Mouse (Mus musculus): ENCODE measurements around the gene Fezf2. TPM values are rescaled to one million over a fixed set of nuclear protein-coding genes. Genes with fewer than 3 reads are reported as not detected.

Fezf2 gene
- polyA plus RNA-seq, 1 experiment: not detected

GRCm38 (mm10) chr14:12334925-12335324 is 13.1 kb downstream of the Fezf2 start:
- H3K4me3 ChIP-seq (replicated peaks; ENCODE audit: insufficient read depth, low read depth, low read length): no peak overlapping the region
- no peak overlapping the region for H3K27ac ChIP-seq (ENCODE audit: insufficient read depth, low read length)
- TF ChIP-seq CTCF (IDR thresholded peaks at IDR 0.05; ENCODE audit: borderline replicate concordance, insufficient read depth, low read depth, low read length) (no peak), POLR2A (IDR thresholded peaks at IDR 0.05; ENCODE audit: borderline replicate concordance, insufficient read depth, low read length) (no peak)
- no peaks in the 10 kb centered on the region for H3K4me1 ChIP-seq (ENCODE audit: control insufficient read depth, insufficient read depth, low read length)
- WGBS: 23% methylated on average over 7 of the region's 7 CpGs
- no peak for DNase-seq
- peaks cover 2% of the 10 kb centered on the region; the same call in 1 of the 2 replicates for H3K27me3 ChIP-seq (ENCODE audit: control insufficient read depth, insufficient read depth, low read length)

GRCm38 (mm10) chr14:12333622-12334021 is 14.4 kb downstream of the Fezf2 start:
- Histone ChIP-seq H3K27me3 (ENCODE audit: control insufficient read depth, insufficient read depth, low read length) (peaks cover 2% of the 10 kb centered on the region; the same call in 1 of the 2 replicates), H3K4me1 (ENCODE audit: control insufficient read depth, insufficient read depth, low read length) (no peaks in the 10 kb centered on the region), H3K4me3 (replicated peaks; ENCODE audit: insufficient read depth, low read depth, low read length) (no peak overlapping the region), H3K27ac (ENCODE audit: insufficient read depth, low read length) (no peak overlapping the region)
- no peak for DNase-seq
- WGBS: 91% methylated on average over 7 of the region's 7 CpGs
- no peak for TF ChIP-seq POLR2A (IDR thresholded peaks at IDR 0.05; ENCODE audit: borderline replicate concordance, insufficient read depth, low read length)
- no peak for TF ChIP-seq CTCF (IDR thresholded peaks at IDR 0.05; ENCODE audit: borderline replicate concordance, insufficient read depth, low read depth, low read length)

GRCm38 (mm10) chr14:12303106-12303505 is 44.9 kb downstream of the Fezf2 start:
- no peaks in the 10 kb centered on the region for H3K4me1 ChIP-seq (ENCODE audit: control insufficient read depth, insufficient read depth, low read length)
- no peak for DNase-seq
- TF ChIP-seq POLR2A (IDR thresholded peaks at IDR 0.05; ENCODE audit: borderline replicate concordance, insufficient read depth, low read length) (no peak), CTCF (IDR thresholded peaks at IDR 0.05; ENCODE audit: borderline replicate concordance, insufficient read depth, low read depth, low read length) (no peak)
- no peaks in the 10 kb centered on the region for H3K27me3 ChIP-seq (ENCODE audit: control insufficient read depth, insufficient read depth, low read length)
- WGBS: 69% methylated on average over 2 of the region's 2 CpGs
- H3K27ac ChIP-seq (ENCODE audit: insufficient read depth, low read length): no peak overlapping the region
- no peak overlapping the region for H3K4me3 ChIP-seq (replicated peaks; ENCODE audit: insufficient read depth, low read depth, low read length)

GRCm38 (mm10) chr14:12300677-12301076 is 47.3 kb downstream of the Fezf2 start:
- WGBS: 68% methylated on average over 3 of the region's 3 CpGs
- TF ChIP-seq POLR2A (IDR thresholded peaks at IDR 0.05; ENCODE audit: borderline replicate concordance, insufficient read depth, low read length) (no peak), CTCF (IDR thresholded peaks at IDR 0.05; ENCODE audit: borderline replicate concordance, insufficient read depth, low read depth, low read length) (peak; percentile 19; the same call in 1 of the 2 replicates)
- DNase-seq: peak in 1 of 2 experiments; percentile 8
- Histone ChIP-seq H3K27me3 (ENCODE audit: control insufficient read depth, insufficient read depth, low read length) (no peaks in the 10 kb centered on the region), H3K4me1 (ENCODE audit: control insufficient read depth, insufficient read depth, low read length) (peaks cover 3% of the 10 kb centered on the region), H3K27ac (ENCODE audit: insufficient read depth, low read length) (no peak overlapping the region), H3K4me3 (replicated peaks; ENCODE audit: insufficient read depth, low read depth, low read length) (no peak overlapping the region)

- no peak overlapping the region for H3K27ac ChIP-seq (ENCODE audit: insufficient read depth, low read length)
Observed at GRCm38 (mm10) chr14:12300275-12300674, 47.7 kb downstream of the Fezf2 start.

DNA sequence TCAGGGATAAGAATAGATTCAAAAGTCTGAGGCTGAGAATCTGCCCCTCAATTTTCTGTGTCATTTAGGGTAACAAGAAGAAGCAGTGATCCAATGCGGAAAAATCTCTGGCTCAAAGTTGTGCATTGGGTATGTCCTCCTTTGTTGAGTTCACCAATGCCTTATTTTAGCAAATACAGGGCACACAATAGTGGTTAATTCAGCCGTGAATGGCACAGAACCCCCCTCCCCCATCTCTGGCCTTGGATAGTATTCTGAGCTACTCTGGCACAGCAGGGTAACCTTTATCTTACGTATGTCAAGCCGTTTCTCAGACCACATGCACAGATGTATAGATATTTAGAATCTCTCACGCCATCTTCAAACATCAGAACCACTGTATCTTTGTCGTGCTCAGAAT is 48.3 kb downstream of the Fezf2 start:
- Histone ChIP-seq H3K4me3 (replicated peaks; ENCODE audit: insufficient read depth, low read depth, low read length) (no peak overlapping the region), H3K27me3 (ENCODE audit: control insufficient read depth, insufficient read depth, low read length) (no peaks in the 10 kb centered on the region), H3K4me1 (ENCODE audit: control insufficient read depth, insufficient read depth, low read length) (peaks cover 5% of the 10 kb centered on the region), H3K27ac (ENCODE audit: insufficient read depth, low read length) (no peak overlapping the region)
- no peak for TF ChIP-seq POLR2A (IDR thresholded peaks at IDR 0.05; ENCODE audit: borderline replicate concordance, insufficient read depth, low read length)
- no peak for TF ChIP-seq CTCF (IDR thresholded peaks at IDR 0.05; ENCODE audit: borderline replicate concordance, insufficient read depth, low read depth, low read length)
- no peak for DNase-seq
- WGBS: 70% methylated on average over 6 of the region's 6 CpGs

More at GRCm38 (mm10) chr14:12300275-12300674, 47.7 kb downstream of the Fezf2 start:
- no peaks in the 10 kb centered on the region for H3K27me3 ChIP-seq (ENCODE audit: control insufficient read depth, insufficient read depth, low read length)
- WGBS: 80% methylated on average over 4 of the region's 4 CpGs
- peaks cover 5% of the 10 kb centered on the region for H3K4me1 ChIP-seq (ENCODE audit: control insufficient read depth, insufficient read depth, low read length)
- no peak overlapping the region for H3K4me3 ChIP-seq (replicated peaks; ENCODE audit: insufficient read depth, low read depth, low read length)
- no peak for TF ChIP-seq POLR2A (IDR thresholded peaks at IDR 0.05; ENCODE audit: borderline replicate concordance, insufficient read depth, low read length)
- no peak for TF ChIP-seq CTCF (IDR thresholded peaks at IDR 0.05; ENCODE audit: borderline replicate concordance, insufficient read depth, low read depth, low read length)
- DNase-seq: no peak

- no peak for TF ChIP-seq POLR2A (IDR thresholded peaks at IDR 0.05; ENCODE audit: borderline replicate concordance, insufficient read depth, low read length)
- TF ChIP-seq CTCF (IDR thresholded peaks at IDR 0.05; ENCODE audit: borderline replicate concordance, insufficient read depth, low read depth, low read length): no peak
- no peak overlapping the region for H3K27ac ChIP-seq (ENCODE audit: insufficient read depth, low read length)
- no peak for DNase-seq
- H3K4me3 ChIP-seq (replicated peaks; ENCODE audit: insufficient read depth, low read depth, low read length): no peak overlapping the region
- H3K4me1 ChIP-seq (ENCODE audit: control insufficient read depth, insufficient read depth, low read length): peaks cover 5% of the 10 kb centered on the region
- no peaks in the 10 kb centered on the region for H3K27me3 ChIP-seq (ENCODE audit: control insufficient read depth, insufficient read depth, low read length)
Observed at GRCm38 (mm10) chr14:12299171-12299570, 48.8 kb downstream of the Fezf2 start.

- TF ChIP-seq POLR2A (IDR thresholded peaks at IDR 0.05; ENCODE audit: borderline replicate concordance, insufficient read depth, low read length) (no peak), CTCF (IDR thresholded peaks at IDR 0.05; ENCODE audit: borderline replicate concordance, insufficient read depth, low read depth, low read length) (no peak)
- peaks cover 5% of the 10 kb centered on the region for H3K4me1 ChIP-seq (ENCODE audit: control insufficient read depth, insufficient read depth, low read length)
- 27% methylated on average over 7 of the region's 7 CpGs for WGBS
- peak; percentile 48 to 75 for DNase-seq
- H3K4me3 ChIP-seq (replicated peaks; ENCODE audit: insufficient read depth, low read depth, low read length): no peak overlapping the region
- no peak overlapping the region for H3K27ac ChIP-seq (ENCODE audit: insufficient read depth, low read length)
- H3K27me3 ChIP-seq (ENCODE audit: control insufficient read depth, insufficient read depth, low read length): no peaks in the 10 kb centered on the region
Observed at GRCm38 (mm10) chr14:12296391-12296790, 51.6 kb downstream of the Fezf2 start.

Other genes starting within 250 kb of the Fezf2 start
- gene Gm49355, start 64.2 kb downstream of the Fezf2 start, polyA plus RNA-seq (2012; rRNA removed): 0.33 and 0.34 TPM in 2 replicates
- 25.6 and 27.4 TPM in 2 replicates for gene 3830406C13Rik, start 64.0 kb downstream of the Fezf2 start, polyA plus RNA-seq (2012; rRNA removed)

All from cerebellum, adult 2 months (tissue).